Mouse (Mus musculus): ENCODE results near the gene Lrp3.

DNA sequence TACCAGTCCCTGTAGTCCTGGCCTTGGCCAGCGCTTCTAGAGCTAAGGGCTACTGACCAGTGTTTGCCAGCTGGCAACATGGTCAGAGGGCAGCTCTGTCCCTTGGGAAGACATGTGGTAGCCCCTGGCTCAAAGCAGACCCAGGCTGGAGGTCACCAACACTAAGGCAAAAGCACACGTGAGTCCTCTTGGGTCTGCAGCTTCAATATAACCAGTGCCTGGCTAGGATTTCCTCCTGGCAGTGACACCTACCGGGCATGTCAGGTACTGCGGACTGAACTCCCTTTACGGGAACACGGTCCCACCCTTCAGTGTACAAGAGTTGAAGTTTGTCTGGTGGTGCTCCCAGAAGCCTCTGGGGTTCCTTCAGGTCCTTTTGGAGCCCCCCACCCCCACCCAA, 46.0 kb downstream of the Lrp3 start:
- TF ChIP-seq EP300 (IDR thresholded peaks at IDR 0.05; ENCODE audit: insufficient read depth, low read depth, low read length) = no peak
- TF ChIP-seq CTCF (IDR thresholded peaks at IDR 0.05; ENCODE audit: low read depth, low read length) = peak; percentile 91
- TF ChIP-seq POLR2A (IDR thresholded peaks at IDR 0.05; ENCODE audit: insufficient read depth, low read length) = no peak

Measured in ES-Bruce4 (cell line).